Mouse (Mus musculus) gastrocnemius, adult 2 months (tissue): ENCODE measurements around the gene Cntrob. TPM values are rescaled to one million over a fixed set of nuclear protein-coding genes. Genes with fewer than 3 reads are reported as not detected.

ENCODE experiments used
- DNase-seq: peaks from one replicate; pipeline ENCODE4 v3.0.0; 2022
- H3K27ac ChIP-seq: fragments of 200-600 bp; 2 replicates; pipeline ENCODE4 v1.8.1; 2022; ENCODE audit warnings: mild to moderate bottlenecking
- H3K4me3 ChIP-seq: fragments of 200-600 bp; 2 replicates; pipeline ENCODE4 v1.8.1; 2022; ENCODE audit warnings: mild to moderate bottlenecking, moderate library complexity
- CTCF ChIP-seq: fragments of 200-600 bp; IDR thresholded peaks from 2 replicates; pipeline ENCODE4 v1.8.1; 2022; ENCODE audit warnings: antibody characterized with exemption, mild to moderate bottlenecking, moderate library complexity
- intact Hi-C: fragments of 180-260 bp; cut with DNase I; formaldehyde crosslinking; loops from one replicate; pipeline ENCODE4 v1.15.1; 2025
- total RNA-seq, 2 experiments: library from RNA; stranded (reverse); gene quantifications; 2 replicates each; pipeline ENCODE4 v1.2.3; 2021

The Cntrob gene
- total RNA-seq, 2 experiments from 2014 or later = 1.4 to 2.0 TPM

GRCm38 (mm10) chr11:69332713-69333253 is 9.2 kb upstream of the Cntrob start:
- Histone ChIP-seq H3K27ac (no peak overlapping the region), H3K4me3 (no peak overlapping the region; the same call in 1 of the 2 replicates)
- no peak for TF ChIP-seq CTCF
- no peak for DNase-seq
- intact Hi-C loops = no loop called here

DNA sequence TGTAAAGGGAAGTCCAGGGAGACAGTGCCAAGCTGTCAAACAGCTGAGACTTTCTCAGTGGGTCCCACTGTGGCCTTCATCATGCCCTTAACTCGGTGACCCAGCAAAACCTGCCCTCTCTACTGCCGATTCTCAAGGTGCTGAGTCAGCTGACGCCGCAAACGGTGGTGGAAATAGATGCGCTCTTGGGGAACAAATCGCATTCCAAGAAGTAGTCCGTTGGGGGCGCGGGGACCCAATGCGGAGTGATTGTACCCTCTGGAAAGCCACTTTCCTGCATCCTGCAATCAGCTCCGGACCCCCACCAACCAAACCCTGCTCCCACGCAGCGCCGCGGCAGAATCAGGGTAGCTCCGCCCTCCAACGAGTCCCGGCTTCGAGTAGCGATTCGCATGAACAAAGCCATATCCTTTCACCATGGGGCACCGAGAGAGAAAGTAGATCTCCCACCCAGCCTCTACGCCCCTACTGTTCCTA is 8.4 kb upstream of the Cntrob start:
- peak; percentile 75 for DNase-seq
- TF ChIP-seq CTCF = no peak
- peak overlapping the region; percentile 82 for H3K4me3 ChIP-seq
- H3K27ac ChIP-seq = peak overlapping the region; percentile 79
- intact Hi-C loops = no loop called here

DNA sequence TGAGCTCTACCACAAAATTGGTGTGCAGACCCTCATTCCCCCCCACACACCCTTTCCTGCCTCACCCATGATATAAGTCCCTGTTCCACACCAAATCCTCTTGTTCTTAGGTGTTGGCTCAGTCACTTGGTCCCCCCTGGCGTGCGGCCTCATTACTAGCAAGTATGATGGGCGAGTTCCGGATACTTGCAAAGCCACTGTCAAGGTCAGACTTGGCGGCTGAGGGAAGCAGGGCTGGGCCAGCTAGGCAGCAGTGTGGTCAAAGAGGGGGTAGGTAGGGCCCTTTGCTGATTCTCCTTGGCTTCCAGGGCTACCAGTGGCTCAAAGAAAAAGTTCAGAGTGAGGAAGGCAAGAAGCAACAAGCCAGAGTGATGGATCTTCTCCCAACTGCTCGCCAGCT is 7.6 kb upstream of the Cntrob start:
- DNase-seq = no peak
- no peak overlapping the region for H3K27ac ChIP-seq
- intact Hi-C loops = no loop called here
- no peak for TF ChIP-seq CTCF
- no peak overlapping the region for H3K4me3 ChIP-seq

DNA sequence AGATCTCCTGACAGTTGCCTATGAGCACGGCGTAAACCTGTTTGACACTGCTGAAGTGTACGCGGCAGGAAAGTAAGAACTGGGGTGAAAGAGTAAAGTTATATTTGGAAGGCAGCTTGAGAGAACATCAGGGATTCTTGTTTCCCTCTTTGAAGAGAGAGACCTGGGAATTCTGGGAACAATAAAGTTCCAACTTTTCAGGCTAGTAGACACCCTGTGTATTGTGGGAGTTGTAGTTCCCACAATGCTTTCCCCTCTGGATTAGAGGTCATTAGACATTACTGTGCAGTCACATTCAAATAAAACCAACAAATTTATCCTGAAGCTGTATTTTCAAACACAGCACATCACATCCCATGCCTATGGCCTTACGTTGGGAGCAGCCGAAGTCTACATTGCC is 4.9 kb upstream of the Cntrob start:
- intact Hi-C loops = no loop called here
- TF ChIP-seq CTCF = no peak

DNA sequence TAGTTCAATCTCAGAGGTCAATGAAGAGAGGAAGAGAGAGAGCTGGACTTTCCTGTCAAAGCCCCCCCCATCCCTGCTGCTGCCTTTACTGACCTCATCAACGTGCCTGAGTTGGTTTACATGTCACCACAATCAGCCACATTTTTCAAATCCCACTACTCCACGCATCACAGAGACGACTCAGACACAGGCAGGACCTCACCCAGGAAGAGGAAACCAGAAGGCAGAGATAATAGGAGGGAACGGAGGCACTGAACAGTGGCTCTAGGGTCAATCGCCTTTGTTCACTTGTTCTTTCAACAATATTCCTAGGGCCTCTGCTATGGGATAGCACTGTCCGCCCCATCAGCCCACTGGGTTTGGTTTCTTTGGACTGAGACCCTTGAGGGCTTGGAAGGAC is 4.1 kb upstream of the Cntrob start:
- intact Hi-C loops = loop anchor here (2.0 kb wide), 1 partner anchor 37 kb away; no protein-coding TSS in a partner anchor
- Histone ChIP-seq H3K4me3 (no peak overlapping the region), H3K27ac (no peak overlapping the region)
- DNase-seq = no peak
- no peak for TF ChIP-seq CTCF

More for the DNA sequence above, 4.9 kb upstream of the Cntrob start:
- Histone ChIP-seq H3K27ac (no peak overlapping the region), H3K4me3 (no peak overlapping the region)
- no peak for DNase-seq

GRCm38 (mm10) chr11:69327157-69327442 is 3.5 kb upstream of the Cntrob start:
- no peak for DNase-seq
- no peak for TF ChIP-seq CTCF
- Histone ChIP-seq H3K4me3 (no peak overlapping the region), H3K27ac (no peak overlapping the region)
- intact Hi-C loops = loop anchor here (2.0 kb wide), 1 partner anchor 38 kb away; no protein-coding TSS in a partner anchor

DNA sequence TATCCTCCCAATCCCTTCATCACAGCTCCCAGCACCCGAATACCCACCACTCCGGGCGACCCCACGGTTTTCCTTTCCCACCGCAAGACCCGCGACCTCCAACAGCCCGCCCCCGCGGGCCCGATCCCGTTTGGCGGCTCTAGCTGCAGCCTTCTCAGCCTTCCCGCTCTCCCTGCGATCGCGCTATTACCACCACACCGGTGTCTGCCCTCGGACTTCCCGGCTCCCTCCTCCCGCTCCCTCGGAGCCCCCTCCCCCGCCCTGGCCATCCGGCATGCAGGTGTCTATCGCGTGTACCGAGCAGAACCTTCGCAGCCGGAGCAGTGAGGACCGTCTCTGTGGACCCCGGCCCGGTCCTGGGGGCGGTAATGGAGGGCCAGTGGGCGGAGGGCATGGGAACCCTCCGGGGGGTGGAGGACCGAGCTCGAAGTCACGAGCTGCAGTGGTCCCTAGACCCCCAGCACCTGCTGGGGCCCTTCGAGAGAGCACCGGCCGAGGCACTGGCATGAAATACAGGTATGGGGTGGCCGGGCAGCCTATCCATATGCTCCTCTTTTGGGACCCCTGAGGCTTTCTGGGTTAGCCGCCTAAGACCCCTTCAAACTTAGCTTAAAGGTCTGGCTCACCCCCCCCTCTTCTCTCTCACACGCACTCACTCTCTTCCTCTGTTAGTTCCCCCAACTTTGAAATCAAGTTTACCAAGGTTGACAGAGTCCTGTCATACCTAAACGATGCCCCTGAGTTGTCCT is 3.0 kb upstream of the Cntrob start:
- H3K4me3 ChIP-seq = peak overlapping the region; percentile 85
- intact Hi-C loops = loop anchor here (2.0 kb wide), 1 partner anchor 38 kb away; no protein-coding TSS in a partner anchor
- no peak for TF ChIP-seq CTCF
- DNase-seq = peak; percentile 46
- peak overlapping the region; percentile 71 for H3K27ac ChIP-seq

DNA sequence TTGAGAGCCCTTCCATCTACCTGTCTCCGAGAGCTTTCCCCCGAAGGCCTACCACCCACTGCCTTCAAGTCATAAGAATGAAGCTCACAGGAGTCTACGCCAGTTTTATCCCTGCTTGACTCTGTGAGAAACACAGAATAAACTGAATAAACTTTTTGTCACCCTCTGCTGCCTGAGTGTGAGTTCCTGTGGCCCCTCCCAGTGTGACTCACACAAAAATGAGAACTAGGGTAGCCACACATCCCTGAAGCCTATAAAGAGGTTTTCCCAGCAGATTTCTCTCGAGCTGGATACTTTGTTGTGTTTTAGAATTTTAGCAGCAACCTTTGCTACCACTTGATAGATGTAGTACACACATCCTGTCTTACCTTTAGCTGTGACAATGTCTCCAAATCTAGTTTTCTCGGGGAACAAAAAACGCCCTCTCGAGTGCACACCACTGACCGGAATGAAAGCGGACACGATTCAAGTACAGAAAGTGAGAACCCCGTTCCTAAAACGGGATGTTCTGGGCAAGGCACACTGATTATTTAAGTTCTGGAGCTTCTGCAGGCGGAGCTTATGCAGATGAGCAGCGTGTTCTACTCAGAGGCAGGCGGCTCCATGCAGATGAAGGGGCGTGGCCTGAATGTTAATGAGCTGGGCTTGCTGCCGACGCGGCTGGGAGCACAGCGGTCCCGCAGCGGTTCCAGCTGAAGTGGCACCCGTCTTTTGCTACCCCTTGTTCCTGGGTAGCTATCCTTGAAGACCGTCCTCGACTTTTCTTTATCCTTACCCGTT is 2.2 kb upstream of the Cntrob start, which contains the start of gene Kcnab3:
Gene Kcnab3, plus strand, starts transcription at position 631 of the 780 bp plus-strand sequence.
- peak within 1 kb of the TSS; percentile 71 for H3K27ac ChIP-seq
- TF ChIP-seq CTCF = no peak

GRCm38 (mm10) chr11:69324749-69325148 is 1.2 kb upstream of the Cntrob start:
- Histone ChIP-seq H3K4me3 (peak overlapping the region; percentile 87), H3K27ac (peak overlapping the region; percentile 94)
- no peak for TF ChIP-seq CTCF
- DNase-seq = no peak
- intact Hi-C loops = loop anchor here (5.0 kb wide), 1 partner anchor 63 kb away; no protein-coding TSS in a partner anchor

More for the DNA sequence above, 2.2 kb upstream of the Cntrob start, which contains the start of gene Kcnab3:
- H3K4me3 ChIP-seq = peak within 1 kb of the TSS; percentile 85
- DNase-seq = peak; percentile 90
- intact Hi-C loops = loop anchor here (2.0 kb wide), 1 partner anchor 39 kb away; no protein-coding TSS in a partner anchor

- TF ChIP-seq CTCF = no peak
- intact Hi-C loops = loop anchor here (5.0 kb wide), 1 partner anchor 64 kb away; no protein-coding TSS in a partner anchor
- DNase-seq = no peak
- Histone ChIP-seq H3K4me3 (peak overlapping the region; percentile 87), H3K27ac (peak overlapping the region; percentile 90)
These were observed 693 bp downstream of the Cntrob start for GRCm38 (mm10) chr11:69322693-69323471.

- no peak overlapping the region for H3K4me3 ChIP-seq
- no peak for TF ChIP-seq CTCF
- intact Hi-C loops = loop anchor here (5.0 kb wide), 1 partner anchor 65 kb away; no protein-coding TSS in a partner anchor
- no peak for DNase-seq
- no peak overlapping the region for H3K27ac ChIP-seq
These were observed 1.6 kb downstream of the Cntrob start for GRCm38 (mm10) chr11:69322010-69322409.

GRCm38 (mm10) chr11:69321580-69321979 is 2.0 kb downstream of the Cntrob start:
- no peak for DNase-seq
- TF ChIP-seq CTCF = no peak
- intact Hi-C loops = loop anchor here (5.0 kb wide), 1 partner anchor 66 kb away; no protein-coding TSS in a partner anchor
- no peak overlapping the region for H3K27ac ChIP-seq
- no peak overlapping the region for H3K4me3 ChIP-seq
